Mouse (Mus musculus) lung, postnatal 0 days (tissue): Measurements from ENCODE around the gene Lrrk2.

ENCODE experiments used
- CTCF ChIP-seq: IDR thresholded peaks from 2 replicates; pipeline ENCODE4 v1.5.1; 2016; ENCODE audit warnings: antibody characterized with exemption, mild to moderate bottlenecking
- EP300 ChIP-seq: IDR thresholded peaks from 2 replicates; pipeline ENCODE4 v1.6.1; 2016; ENCODE audit warnings: antibody characterized with exemption, mild to moderate bottlenecking, control low read depth

GRCm38 (mm10) chr15:91634236-91634635, 38.7 kb upstream of the Lrrk2 start:
- TF ChIP-seq CTCF (no peak), EP300 (no peak)
